Mouse (Mus musculus): Measurements from ENCODE around the gene Mup1. TPM values are rescaled to one million over a fixed set of nuclear protein-coding genes. Genes with fewer than 3 reads are reported as not detected.
"Not testable (repeated sequence)": the region's sequence is repeated elsewhere in the genome, so short reads cannot be mapped to it uniquely, and the experiment has no call there.

Mup1 gene
- total RNA-seq (2021), result not detected
- long read RNA-seq, experiment 1, result 0 reads
- long read RNA-seq, experiment 2, result 0 reads

GRCm38 (mm10) chr4:60501860-60502259 lies at the start of gene Mup1:
Gene Mup1, minus strand, starts transcription at chr4:60501960.
- DNase-seq (ENCODE audit: low spot score in 2 of 2); intact Hi-C loops (cut with DNase I): not testable (repeated sequence)

Other genes starting within 250 kb of the Mup1 start
- gene Mup9, start 80.0 kb downstream of the Mup1 start, total RNA-seq (2021), result not detected
- gene Mup10, start 80.2 kb upstream of the Mup1 start, total RNA-seq (2021), result not detected
- gene Mup11, start 160.5 kb upstream of the Mup1 start, total RNA-seq (2021), result not detected
- gene Mup12, start 239.4 kb upstream of the Mup1 start, total RNA-seq (2021), result not detected

Measured in left cerebral cortex, postnatal 14 days (tissue).